Mouse (Mus musculus): Measurements from ENCODE around the gene Nacc2. TPM values are rescaled to one million over a fixed set of nuclear protein-coding genes. Genes with fewer than 3 reads are reported as not detected.

The Nacc2 gene
- total RNA-seq, 2 experiments from 2014 or later = 45.6 to 46.4 TPM

DNA sequence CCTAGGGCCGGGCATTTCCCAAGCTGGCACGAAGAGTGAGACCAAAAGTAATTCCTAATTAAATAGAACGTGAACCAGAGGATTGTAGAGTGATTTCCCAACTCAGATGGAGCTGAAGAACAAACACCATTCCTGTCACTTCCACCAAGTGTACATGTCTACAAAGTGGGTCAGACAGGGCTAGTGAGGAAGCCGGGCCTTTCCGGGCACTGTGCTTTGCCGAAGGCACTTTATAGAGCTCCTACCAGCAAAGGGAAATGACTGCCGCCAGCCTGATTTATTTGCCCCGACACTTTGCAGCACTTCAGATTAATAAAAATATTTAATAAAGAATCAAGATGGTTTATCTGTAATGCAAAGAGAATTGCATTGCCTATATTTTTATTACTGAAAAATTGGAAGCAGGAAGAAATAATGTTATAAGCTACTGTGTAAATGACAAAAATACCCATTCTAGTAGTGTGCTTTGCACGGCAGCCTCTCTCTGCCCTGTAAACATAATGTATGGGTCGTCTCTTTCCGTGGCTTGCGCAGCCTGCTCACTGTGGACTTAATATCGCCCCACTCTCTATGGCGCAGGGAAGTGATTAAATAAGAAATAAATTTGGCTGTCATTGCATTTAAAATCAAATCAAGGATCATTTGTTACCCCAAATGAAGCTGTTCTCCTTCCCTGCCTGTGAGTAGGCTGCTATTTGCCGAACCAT lies 88.5 kb downstream of the Nacc2 start:
- intact Hi-C loops (cut with DNase I) = no loop called here
- DNase-seq (ENCODE audit: extremely low spot score in 1 of 2, low spot score in 2 of 2) = no peak

DNA sequence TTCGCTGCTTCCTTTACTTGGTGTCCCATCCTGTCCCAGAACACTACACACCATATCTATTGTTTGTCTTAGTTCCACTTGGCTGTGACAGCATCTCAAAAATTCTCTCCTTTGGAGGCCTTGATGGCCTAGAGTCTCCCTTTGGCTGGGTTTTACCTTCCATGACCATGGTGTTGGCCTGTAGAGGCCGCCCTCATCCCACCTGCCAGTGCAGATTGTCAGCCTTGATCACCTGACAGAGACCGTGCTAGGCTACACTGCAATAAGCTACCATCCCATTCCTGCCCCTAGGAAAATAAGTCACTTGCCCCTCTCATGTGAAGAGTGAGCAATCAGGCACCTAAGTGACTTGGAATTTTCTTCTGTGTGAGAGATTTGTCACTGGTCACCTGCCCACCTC lies 92.7 kb downstream of the Nacc2 start:
- intact Hi-C loops (cut with DNase I) = no loop called here
- no peak for DNase-seq (ENCODE audit: extremely low spot score in 1 of 2, low spot score in 2 of 2)

DNA sequence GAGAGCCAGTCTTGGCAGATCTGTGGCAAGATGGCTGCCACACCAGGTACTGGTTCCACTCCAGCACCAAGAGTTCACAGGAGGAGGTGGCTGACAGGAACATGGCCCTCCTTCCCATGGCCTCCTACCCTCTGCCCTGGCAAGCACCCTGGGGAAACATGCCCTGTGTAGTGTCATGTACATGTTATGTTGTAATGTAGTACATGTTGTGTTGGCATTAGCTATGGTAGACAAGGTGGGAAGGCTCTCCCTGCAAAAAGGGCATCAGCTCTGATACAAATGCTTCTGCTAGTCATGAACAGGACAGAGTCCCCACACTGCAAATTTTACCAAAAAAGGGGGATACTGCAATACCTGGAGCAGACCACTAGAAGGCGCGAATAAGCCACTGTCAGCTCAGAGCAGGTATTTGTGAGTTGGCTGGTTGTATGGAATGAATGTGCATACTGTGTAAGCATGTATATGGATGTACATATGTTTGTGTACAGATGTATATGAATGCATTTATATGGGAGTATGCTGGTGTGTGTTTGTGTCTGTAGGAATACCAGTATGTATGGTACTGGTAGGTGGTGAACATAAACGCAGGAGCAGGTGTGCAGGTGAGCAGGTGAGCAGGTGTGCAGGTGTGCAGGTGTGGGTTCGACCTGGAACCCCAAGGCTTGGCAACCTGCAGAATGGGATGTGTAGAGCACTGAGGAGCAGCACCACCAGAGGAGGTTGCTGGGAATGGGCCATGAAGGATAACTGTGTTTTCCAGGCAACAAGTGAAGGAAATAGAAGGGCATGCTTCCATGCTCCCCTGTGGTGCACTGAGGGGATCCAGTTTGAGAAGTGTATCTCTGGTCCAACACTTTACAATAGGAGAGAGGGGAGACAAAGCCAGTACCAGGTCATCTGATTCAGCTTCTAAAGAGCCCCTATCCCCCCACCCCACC lies 98.6 kb downstream of the Nacc2 start:
- peak in 1 of 2 experiments; percentile 58 for DNase-seq (ENCODE audit: extremely low spot score in 1 of 2, low spot score in 2 of 2)
- intact Hi-C loops (cut with DNase I) = loop anchor here (2.0 to 5.0 kb wide), 2 partner anchors 116 to 253 kb away; no protein-coding TSS in a partner anchor

DNA sequence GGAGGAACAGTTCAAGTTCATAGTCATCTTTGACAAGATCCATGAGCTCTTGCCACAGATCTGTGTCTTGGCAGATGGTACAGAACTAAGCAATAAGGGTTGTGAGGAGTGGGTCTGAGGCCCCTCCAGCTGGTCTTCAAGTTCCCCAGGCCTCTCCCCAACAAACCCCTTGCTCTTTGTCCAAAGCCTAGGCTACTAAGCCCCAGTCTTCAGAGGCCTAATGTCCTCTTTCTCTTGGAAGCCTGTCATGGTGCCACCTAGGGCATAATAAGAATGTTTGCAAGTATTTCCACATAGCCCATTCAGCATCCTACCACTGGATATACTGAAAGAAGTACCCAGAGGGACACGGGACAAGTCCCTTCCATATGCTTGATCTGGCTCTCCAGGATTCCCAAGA lies 100.4 kb downstream of the Nacc2 start:
- intact Hi-C loops (cut with DNase I) = loop anchor here (5.0 kb wide), 1 partner anchor 255 kb away; no protein-coding TSS in a partner anchor

DNA sequence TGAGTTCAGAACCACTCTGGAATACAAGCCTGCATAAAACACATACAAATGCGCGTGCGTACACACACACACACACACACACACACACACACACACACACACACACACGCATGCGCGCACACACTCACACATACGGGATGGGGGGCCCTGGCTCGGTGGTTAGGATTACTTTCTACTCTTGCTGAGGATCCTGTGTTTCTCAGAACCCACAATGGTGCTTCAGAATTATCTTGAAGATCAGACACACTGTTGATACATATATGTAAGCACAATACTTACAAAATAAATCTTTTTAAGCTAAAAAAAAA lies 100.8 kb downstream of the Nacc2 start:
- intact Hi-C loops (cut with DNase I) = loop anchor here (5.0 kb wide), 1 partner anchor 255 kb away; no protein-coding TSS in a partner anchor
- no peak for DNase-seq (ENCODE audit: extremely low spot score in 1 of 2, low spot score in 2 of 2)

More for the DNA sequence above, 100.4 kb downstream of the Nacc2 start:
- no peak for DNase-seq (ENCODE audit: extremely low spot score in 1 of 2, low spot score in 2 of 2)

DNA sequence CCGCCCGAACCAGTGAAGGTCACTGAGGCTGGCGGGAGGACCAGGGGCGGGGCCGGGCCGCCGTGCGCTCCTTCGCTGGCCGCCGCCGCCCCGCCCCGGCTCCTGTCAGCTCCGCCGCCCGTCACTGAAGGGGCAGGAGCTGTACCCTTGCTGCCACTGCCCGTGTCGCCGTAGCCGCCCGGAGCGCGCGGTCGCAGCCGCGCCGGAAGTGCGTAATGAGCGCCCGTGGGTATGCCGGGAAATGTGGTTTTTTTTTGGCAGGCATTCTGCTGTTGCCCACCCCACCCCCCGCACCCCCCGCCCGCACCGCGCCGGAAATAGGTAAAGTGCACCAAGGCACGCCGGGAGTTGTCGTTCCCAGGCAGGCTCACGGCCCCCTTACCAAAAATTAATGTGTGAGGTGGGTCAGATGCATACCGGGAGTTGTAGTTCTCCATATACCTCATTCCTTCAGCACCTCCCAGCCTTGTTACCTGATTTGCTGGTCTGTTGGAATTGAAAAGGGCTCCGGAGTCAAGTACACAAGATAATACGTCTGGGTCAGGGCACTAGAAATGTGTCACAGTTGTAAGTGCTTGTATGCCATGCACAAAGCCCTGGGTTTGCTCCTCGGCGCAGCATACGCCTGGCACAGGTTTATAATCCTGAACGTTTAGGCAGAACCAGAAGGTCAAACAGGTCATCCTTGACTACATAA lies 101.3 kb downstream of the Nacc2 start, which contains the start of gene Ubac1:
Ubac1 (minus strand) TSS at position 187 of the 697 bp plus-strand sequence.
- intact Hi-C loops (cut with DNase I) = loop anchor here (5.0 kb wide), 1 partner anchor 256 kb away; no protein-coding TSS in a partner anchor
- DNase-seq (ENCODE audit: extremely low spot score in 1 of 2, low spot score in 2 of 2) = peak; percentile 90 to 94

DNA sequence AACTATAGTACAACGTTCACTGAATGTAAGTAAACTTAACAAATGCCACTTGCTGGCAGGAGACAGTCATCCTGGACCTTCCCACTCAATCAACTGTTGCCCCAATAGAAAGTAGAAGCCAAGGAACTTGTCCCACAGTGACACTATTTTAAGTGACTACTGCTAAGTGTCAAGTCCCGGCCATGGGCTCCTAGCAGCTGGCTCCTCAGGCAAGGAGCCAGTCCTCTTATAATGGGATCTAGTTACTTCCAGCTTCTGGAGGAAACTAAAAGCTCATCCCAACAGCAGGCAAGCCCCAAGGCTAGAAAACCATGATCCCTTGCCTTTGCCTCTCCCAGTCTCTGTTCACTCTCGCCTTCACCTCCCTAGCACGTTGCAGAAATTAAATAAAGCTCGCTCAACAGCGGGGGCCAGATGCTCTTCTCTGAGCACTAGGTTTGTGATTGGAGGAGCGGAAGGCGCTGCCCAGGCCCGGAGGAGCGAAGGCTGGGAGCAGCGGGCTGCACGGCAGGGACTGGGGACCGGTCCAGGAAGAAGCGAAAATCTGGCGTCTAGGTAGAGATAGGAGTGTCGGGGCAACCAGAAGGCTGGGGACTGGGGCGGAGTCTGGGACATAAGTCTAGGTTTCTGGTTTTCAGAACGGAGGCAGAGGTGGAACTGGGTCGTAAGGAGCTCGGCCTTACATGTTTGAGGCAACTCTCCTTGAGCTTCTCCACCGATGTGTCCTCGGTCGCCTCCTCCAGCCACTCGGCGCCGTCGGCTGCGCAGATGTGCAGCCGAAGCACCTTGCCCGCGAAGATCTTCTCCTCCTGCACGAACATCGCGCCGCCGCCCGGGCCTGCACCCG lies 102.1 kb downstream of the Nacc2 start:
- intact Hi-C loops (cut with DNase I) = loop anchor here (5.0 kb wide), 1 partner anchor 256 kb away; no protein-coding TSS in a partner anchor
- peak; percentile 34 to 73 for DNase-seq (ENCODE audit: extremely low spot score in 1 of 2, low spot score in 2 of 2)

DNA sequence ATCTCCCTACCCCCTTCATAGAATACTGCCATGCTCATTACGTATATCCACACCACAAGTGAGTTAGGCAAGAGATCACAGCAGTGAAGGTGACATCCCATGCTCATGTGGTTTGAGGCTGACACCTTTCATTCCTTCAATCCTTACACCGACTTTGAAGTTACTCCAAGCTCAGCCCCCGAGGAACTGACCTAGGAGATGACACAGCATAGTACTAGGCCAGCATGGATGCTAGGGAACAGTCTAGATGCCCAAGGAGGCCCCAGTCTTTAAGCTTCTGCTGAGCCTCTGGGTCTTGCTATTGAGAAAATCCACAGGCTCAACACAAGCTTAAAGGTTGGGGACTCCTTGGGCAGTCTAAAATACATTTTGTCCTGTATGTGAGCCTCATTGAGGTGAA lies 103.1 kb downstream of the Nacc2 start:
- no peak for DNase-seq (ENCODE audit: extremely low spot score in 1 of 2, low spot score in 2 of 2)
- intact Hi-C loops (cut with DNase I) = loop anchor here (5.0 kb wide), 1 partner anchor 257 kb away; no protein-coding TSS in a partner anchor

DNA sequence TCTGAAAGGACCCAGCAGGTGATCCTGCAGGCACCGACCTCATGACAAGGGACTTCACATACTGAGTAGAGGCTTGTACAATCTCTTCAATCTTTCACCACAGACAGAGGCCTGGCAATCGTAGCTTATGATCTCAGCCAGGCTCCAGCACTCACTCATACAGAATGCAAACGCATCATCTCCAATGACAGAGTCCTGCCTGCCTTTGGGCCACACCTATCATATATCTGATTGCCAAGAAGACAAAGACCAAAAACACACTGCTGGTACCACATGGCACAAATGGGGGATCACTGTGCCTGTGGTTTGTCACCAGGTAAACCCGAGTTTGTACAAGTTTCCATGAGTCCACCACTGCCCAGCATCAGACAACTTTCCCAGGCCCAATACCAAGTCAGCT lies 105.7 kb downstream of the Nacc2 start:
- no peak for DNase-seq (ENCODE audit: extremely low spot score in 1 of 2, low spot score in 2 of 2)
- intact Hi-C loops (cut with DNase I) = no loop called here

DNA sequence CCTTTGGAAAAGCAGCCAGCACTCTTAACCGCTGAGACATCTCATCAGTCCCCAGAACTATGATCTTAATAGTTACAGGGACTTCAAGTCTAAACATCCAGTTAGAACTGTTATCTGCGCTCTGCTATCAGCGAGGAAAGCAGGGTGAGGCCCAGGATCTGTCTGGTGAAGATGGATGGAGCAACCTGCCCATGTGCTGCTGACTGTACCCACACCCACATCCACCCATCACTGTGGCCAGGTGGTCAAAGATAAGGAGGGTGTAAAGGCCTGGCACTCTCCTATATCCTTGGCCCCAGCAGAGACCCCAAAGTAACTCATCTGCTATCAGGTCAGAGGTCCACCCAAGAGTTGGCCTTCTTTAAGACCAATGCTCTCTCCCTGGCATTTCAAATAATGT lies 109.3 kb downstream of the Nacc2 start:
- no peak for DNase-seq (ENCODE audit: extremely low spot score in 1 of 2, low spot score in 2 of 2)

DNA sequence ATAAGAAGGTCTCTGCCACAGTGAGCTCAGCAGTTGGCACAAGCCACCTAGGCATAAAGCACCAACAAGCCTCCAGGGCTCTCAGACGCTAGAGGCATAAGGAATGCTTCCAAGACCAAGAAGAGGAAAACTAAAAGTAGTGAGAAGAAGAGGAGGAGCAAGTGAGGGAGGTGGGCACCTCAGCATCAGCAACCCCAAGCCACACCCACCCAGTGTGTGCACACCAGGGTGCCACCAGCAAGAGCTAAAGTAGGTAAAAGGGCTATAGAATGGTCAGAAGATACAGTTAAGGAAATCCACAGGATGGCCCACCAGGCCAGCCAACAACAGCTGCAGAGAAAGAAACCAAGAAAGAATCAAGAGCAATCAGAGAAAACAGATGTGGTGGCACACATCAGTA lies 111.6 kb downstream of the Nacc2 start:
- no peak for DNase-seq (ENCODE audit: extremely low spot score in 1 of 2, low spot score in 2 of 2)
- intact Hi-C loops (cut with DNase I) = no loop called here

More for the DNA sequence above, 109.3 kb downstream of the Nacc2 start:
- intact Hi-C loops (cut with DNase I) = no loop called here

Other genes starting within 250 kb of the Nacc2 start
- gene Camsap1, start 139.9 kb downstream of the Nacc2 start, total RNA-seq (2021) = 100 to 1,000 TPM; 155 to 168 TPM
- 10 to 100 TPM; 82.3 to 85.1 TPM for gene Ubac1, start 101.5 kb downstream of the Nacc2 start, total RNA-seq (2021)
- not detected for gene Lhx3, start 85.1 kb upstream of the Nacc2 start, total RNA-seq (2021)
- gene Qsox2, start 114.3 kb upstream of the Nacc2 start, total RNA-seq (2021) = 10 to 100 TPM; 20.7 to 21.7 TPM
- 1 to 10 TPM; 1.3 to 2.0 TPM for gene Ccdc187, start 171.3 kb upstream of the Nacc2 start, total RNA-seq (2021)
- 100 to 1,000 TPM; 103 to 108 TPM for gene Gpsm1, start 192.3 kb upstream of the Nacc2 start, total RNA-seq (2021)
- gene Dnlz, start 228.9 kb upstream of the Nacc2 start, total RNA-seq (2021) = 10 to 100 TPM; 26.7 to 27.6 TPM
- gene Card9, start 237.7 kb upstream of the Nacc2 start, total RNA-seq (2021) = 1 to 10 TPM; 2.1 to 2.9 TPM

Measured in left cerebral cortex, postnatal 10 days (tissue).